Mouse (Mus musculus) ES-Bruce4 (cell line): Measurements from ENCODE around the gene Gas8. TPM values are rescaled to one million over a fixed set of nuclear protein-coding genes. Genes with fewer than 3 reads are reported as not detected.

Source experiments
- H3K27ac ChIP-seq: 2 replicates; pipeline ENCODE4 v1.5.1; 2012; ENCODE audit warnings: low read length, inconsistent platforms; ENCODE audit not compliant: insufficient read depth
- H3K27me3 ChIP-seq: 2 replicates; pipeline ENCODE4 v1.6.1; 2012; ENCODE audit warnings: mild to moderate bottlenecking, low read length, inconsistent platforms; ENCODE audit not compliant: control insufficient read depth, poor library complexity, insufficient read depth, severe bottlenecking
- H3K36me3 ChIP-seq: 2 replicates; pipeline ENCODE4 v1.6.1; 2012; ENCODE audit warnings: inconsistent platforms, mild to moderate bottlenecking, low read length, moderate library complexity; ENCODE audit not compliant: control insufficient read depth, poor library complexity, insufficient read depth, severe bottlenecking
- H3K4me1 ChIP-seq: one replicate; pipeline ENCODE4 v1.8.1; 2011; ENCODE audit warnings: low read length; ENCODE audit not compliant: control insufficient read depth, insufficient read depth
- H3K4me3 ChIP-seq: 2 replicates; pipeline ENCODE4 v1.5.1; 2011; ENCODE audit warnings: low read depth, mild to moderate bottlenecking, low read length
- H3K9ac ChIP-seq: 2 replicates; pipeline ENCODE4 v1.6.1; 2012; ENCODE audit warnings: low read depth, mild to moderate bottlenecking, inconsistent platforms; ENCODE audit not compliant: poor library complexity, severe bottlenecking
- H3K9me3 ChIP-seq: replicated peaks from 2 replicates; pipeline ENCODE4 v1.6.1; 2012; ENCODE audit warnings: mild to moderate bottlenecking, low read length, inconsistent platforms; ENCODE audit not compliant: control insufficient read depth, poor library complexity, insufficient read depth, severe bottlenecking
- CTCF ChIP-seq: IDR thresholded peaks from one replicate; pipeline ENCODE4 v1.8.1; 2011; ENCODE audit warnings: low read depth, low read length
- EP300 ChIP-seq: IDR thresholded peaks from 2 replicates; pipeline ENCODE4 v1.6.1; 2011; ENCODE audit warnings: low read depth, low read length; ENCODE audit not compliant: insufficient read depth
- POLR2A ChIP-seq: IDR thresholded peaks from one replicate; pipeline ENCODE4 v1.8.1; 2011; ENCODE audit warnings: low read length; ENCODE audit not compliant: insufficient read depth
- polyA plus RNA-seq: library from polyadenylated mRNA; stranded (reverse); fragments of >200 nt; gene quantifications from 2 replicates; pipeline ENCODE4 v1.2.4, GENCODE M21; 2011; ENCODE audit warnings: low read depth; ENCODE audit not compliant: missing spikeins, insufficient read depth, insufficient read length

Gas8 gene
- polyA plus RNA-seq, 1 experiment = 11.8 TPM

DNA sequence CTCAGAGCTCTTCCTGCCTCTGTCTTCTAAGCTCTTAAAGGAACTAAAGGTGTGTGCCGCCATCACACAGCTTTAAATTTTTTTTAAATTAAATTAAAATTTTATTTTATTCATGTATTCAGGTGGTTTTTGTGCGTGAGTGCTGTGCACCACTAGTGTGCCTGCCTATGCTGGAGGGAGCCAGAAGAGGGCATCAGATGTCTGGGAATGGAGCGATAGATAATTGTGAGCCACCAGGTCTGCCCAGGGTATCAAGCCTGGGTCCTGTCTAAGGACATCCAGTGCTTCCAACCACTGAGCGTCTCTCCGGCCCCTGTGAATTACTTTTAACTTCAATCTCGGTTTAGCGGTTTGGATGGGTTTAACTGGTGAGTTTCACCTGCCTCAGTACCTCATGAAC, 36.0 kb upstream of the Gas8 start:
- Histone ChIP-seq H3K9me3 (no peaks in the 10 kb centered on the region), H3K36me3 (peaks cover 35% of the 10 kb centered on the region)
- TF ChIP-seq CTCF = peak; percentile 69
- TF ChIP-seq POLR2A = no peak

GRCm38 (mm10) chr8:123491280-123492075, 27.2 kb upstream of the Gas8 start:
- Histone ChIP-seq H3K9ac (no peak overlapping the region), H3K9me3 (no peaks in the 10 kb centered on the region), H3K36me3 (peaks cover 80% of the 10 kb centered on the region), H3K4me1 (no peaks in the 10 kb centered on the region), H3K4me3 (no peak overlapping the region), H3K27me3 (no peaks in the 10 kb centered on the region), H3K27ac (no peak overlapping the region)
- TF ChIP-seq EP300 = no peak
- no peak for TF ChIP-seq CTCF
- TF ChIP-seq POLR2A = no peak

More for the DNA sequence above, 36.0 kb upstream of the Gas8 start:
- H3K27ac ChIP-seq = no peak overlapping the region
- H3K27me3 ChIP-seq = no peaks in the 10 kb centered on the region
- H3K4me3 ChIP-seq = no peak overlapping the region
- peaks cover 1% of the 10 kb centered on the region for H3K4me1 ChIP-seq
- H3K9ac ChIP-seq = no peak overlapping the region

GRCm38 (mm10) chr8:123492898-123493297, 25.7 kb upstream of the Gas8 start:
- Histone ChIP-seq H3K36me3 (peaks cover 71% of the 10 kb centered on the region), H3K4me1 (no peaks in the 10 kb centered on the region), H3K27me3 (no peaks in the 10 kb centered on the region), H3K9me3 (no peaks in the 10 kb centered on the region), H3K4me3 (no peak overlapping the region), H3K9ac (no peak overlapping the region), H3K27ac (no peak overlapping the region)
- TF ChIP-seq POLR2A (no peak), CTCF (no peak), EP300 (no peak)

DNA sequence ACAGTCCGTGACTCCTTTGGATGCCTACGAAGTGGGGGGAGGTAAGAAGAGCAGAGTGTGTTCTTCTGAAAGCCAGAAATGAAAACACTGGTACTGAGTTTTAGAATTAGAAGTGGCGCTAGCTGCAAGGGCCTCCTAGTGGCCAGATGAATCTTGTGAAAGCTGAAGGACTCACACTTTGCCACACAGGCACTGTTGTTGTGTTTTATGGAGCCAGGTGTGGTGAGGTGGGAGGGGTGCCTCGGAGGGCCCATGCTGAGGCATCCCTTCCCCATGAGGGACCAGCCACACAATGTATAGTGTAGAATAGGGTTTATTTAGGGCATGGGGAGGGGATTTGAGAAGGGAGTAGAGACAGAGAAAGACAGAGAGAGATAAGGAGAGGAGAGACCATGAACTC, 20.9 kb upstream of the Gas8 start:
- H3K4me3 ChIP-seq = no peak overlapping the region
- no peak for TF ChIP-seq EP300
- no peak for TF ChIP-seq CTCF
- no peak for TF ChIP-seq POLR2A
- no peaks in the 10 kb centered on the region for H3K27me3 ChIP-seq
- H3K4me1 ChIP-seq = no peaks in the 10 kb centered on the region
- no peaks in the 10 kb centered on the region; the same call in 1 of the 2 replicates for H3K9me3 ChIP-seq
- no peak overlapping the region for H3K27ac ChIP-seq
- H3K36me3 ChIP-seq = peaks cover 56% of the 10 kb centered on the region
- H3K9ac ChIP-seq = no peak overlapping the region

DNA sequence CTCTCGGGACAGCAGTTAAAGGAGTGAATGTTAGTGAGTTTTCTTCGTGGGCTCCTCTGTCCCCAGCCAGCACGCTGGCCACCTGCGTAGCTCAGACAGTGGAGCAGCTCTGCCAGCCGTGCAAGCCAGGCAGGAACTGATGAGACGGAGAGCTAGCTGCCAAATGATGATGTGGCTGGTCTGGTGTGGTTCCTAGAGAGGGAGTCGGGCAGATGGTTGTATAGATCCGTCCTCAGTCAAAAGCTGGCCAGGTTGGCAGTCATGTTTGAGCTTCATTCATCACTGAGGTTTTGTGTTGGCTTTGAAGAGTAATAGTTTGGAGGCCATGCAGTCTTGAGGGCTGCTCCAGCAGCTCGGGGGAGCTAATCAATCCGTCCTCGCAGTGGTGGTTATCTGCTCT, 19.7 kb upstream of the Gas8 start:
- Histone ChIP-seq H3K4me1 (no peaks in the 10 kb centered on the region), H3K9ac (no peak overlapping the region), H3K9me3 (no peaks in the 10 kb centered on the region; the same call in 1 of the 2 replicates), H3K27ac (no peak overlapping the region), H3K27me3 (no peaks in the 10 kb centered on the region), H3K36me3 (peaks cover 45% of the 10 kb centered on the region), H3K4me3 (no peak overlapping the region)
- no peak for TF ChIP-seq CTCF
- no peak for TF ChIP-seq POLR2A
- TF ChIP-seq EP300 = no peak

DNA sequence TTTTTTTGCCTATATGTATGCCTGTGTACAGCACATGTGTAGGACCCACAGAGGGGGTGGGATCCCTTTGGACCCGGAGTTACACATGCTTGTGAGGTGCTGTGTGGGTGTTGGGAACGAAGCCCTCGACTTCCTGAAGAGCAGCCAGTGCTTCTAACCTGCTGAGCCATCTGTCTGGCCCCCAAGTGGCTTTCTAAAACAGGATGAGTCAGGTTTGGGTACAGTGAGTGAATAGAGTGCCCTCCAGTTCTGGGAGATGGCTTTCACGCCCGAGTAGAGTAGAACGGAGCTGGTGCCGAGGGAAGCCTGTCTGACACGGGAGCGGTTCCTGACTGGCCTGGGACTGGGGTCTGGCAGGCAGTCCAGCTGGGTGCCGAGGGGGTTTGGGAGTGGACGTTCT, 19.1 kb upstream of the Gas8 start:
- Histone ChIP-seq H3K27me3 (no peaks in the 10 kb centered on the region), H3K9me3 (no peaks in the 10 kb centered on the region; the same call in 1 of the 2 replicates), H3K36me3 (peaks cover 39% of the 10 kb centered on the region), H3K27ac (no peak overlapping the region), H3K4me3 (no peak overlapping the region), H3K4me1 (no peaks in the 10 kb centered on the region), H3K9ac (no peak overlapping the region)
- TF ChIP-seq POLR2A (no peak), EP300 (no peak), CTCF (no peak)
